Comparison of ENCODE assay signal across 9 mouse cellular contexts in genomic region chr3:98267249-98267651, GRCm38 (mm10). TPM values are rescaled to one million over a fixed set of nuclear protein-coding genes. Genes with fewer than 3 reads are reported as not detected.
A peak's percentile ranks its signal among the peaks of the same experiment; 100 is the strongest.
DNase-seq lines count a peak whose midpoint lies in the region; ATAC-seq and TF ChIP-seq lines count a peak whose summit lies in the region.
"Had no signal": no experiment of that assay in that cellular context is flagged by ENCODE, and none has a peak within 500 bp of the region (broad histone marks: within the 10 kb centered on the region; RNA-seq: fewer than 3 reads in every experiment).

No protein-coding gene starts in this region.

- no peak for TF ChIP-seq CTCF in liver, embryonic 14.5 days (IDR thresholded peaks at IDR 0.05; ENCODE audit: low read depth)

- H3K27ac ChIP-seq in embryonic facial prominence, embryonic 15.5 days (replicated peaks) = peak overlapping the region; percentile 39; the same call in 1 of the 2 replicates
- H3K27ac ChIP-seq in hindbrain, embryonic 16.5 days (ENCODE audit: low read depth, low read length) = peak overlapping the region; percentile 0; the same call in 1 of the 2 replicates
- H3K27ac ChIP-seq in liver, embryonic 14.5 days = no peak overlapping the region

- 17% methylated on average over 6 of the region's 6 CpGs for WGBS in embryonic facial prominence, embryonic 15.5 days
- 15% methylated on average over 6 of the region's 6 CpGs for WGBS in hindbrain, embryonic 16.5 days
- 23% methylated on average over 6 of the region's 6 CpGs for WGBS in liver, embryonic 14.5 days (ENCODE audit: insufficient replicate concordance)

- peak; percentile 29; the same call in 1 of the 2 replicates for ATAC-seq in embryonic facial prominence, embryonic 15.5 days (ENCODE audit: insufficient number of reproducible peaks, low FRiP score, low TSS enrichment, low read depth)
- ATAC-seq in hindbrain, embryonic 16.5 days = 0 out of 2 replicates have a peak, but pooled peaks have one; percentile 40
- peak; percentile 26; the same call in 1 of the 2 replicates for ATAC-seq in liver, embryonic 14.5 days (ENCODE audit: insufficient read depth)
- ATAC-seq in activated CD4-positive, CD25-positive, alpha-beta regulatory T cell, adult 4 months = no peak

- H3K36me3 ChIP-seq in embryonic facial prominence, embryonic 15.5 days = no peaks in the 10 kb centered on the region
- H3K36me3 ChIP-seq in hindbrain, embryonic 16.5 days (ENCODE audit: control insufficient read depth, insufficient read depth, low read length) = no peaks in the 10 kb centered on the region
- no peaks in the 10 kb centered on the region for H3K36me3 ChIP-seq in liver, embryonic 14.5 days (replicated peaks; ENCODE audit: control insufficient read depth, insufficient read depth, low read depth)

- DNase-seq in heart, adult 9 months (ENCODE audit: low spot score in 2 of 2) = peak; percentile 15 to 22
- no peak for DNase-seq in heart, postnatal 25 days (ENCODE audit: low spot score)
- DNase-seq in liver, embryonic 14.5 days (ENCODE audit: low read depth in 3 of 3, low spot score in 3 of 3) = no peak
- peak; percentile 89 for DNase-seq in ovary, adult 18-20 months (ENCODE audit: low spot score)
- DNase-seq in spleen, postnatal 14 days (ENCODE audit: low spot score in 2 of 2) = no peak

- intact Hi-C loops in heart, postnatal 25 days (cut with DNase I) = no loop called here

- H3K4me2 ChIP-seq in embryonic facial prominence, embryonic 15.5 days (replicated peaks) = no peak overlapping the region
- no peak overlapping the region for H3K4me2 ChIP-seq in hindbrain, embryonic 16.5 days (ENCODE audit: low read length)
- no peak overlapping the region for H3K4me2 ChIP-seq in liver, embryonic 14.5 days (ENCODE audit: low read depth)

- H3K9ac ChIP-seq in embryonic facial prominence, embryonic 15.5 days = no peak overlapping the region
- no peak overlapping the region for H3K9ac ChIP-seq in hindbrain, embryonic 16.5 days (ENCODE audit: low read depth, low read length)
- H3K9ac ChIP-seq in liver, embryonic 14.5 days (replicated peaks) = no peak overlapping the region

- peaks cover 9% of the 10 kb centered on the region for H3K4me1 ChIP-seq in embryonic facial prominence, embryonic 15.5 days
- H3K4me1 ChIP-seq in hindbrain, embryonic 16.5 days (ENCODE audit: control insufficient read depth, insufficient read depth, low read depth, low read length) = peaks cover 4% of the 10 kb centered on the region; the same call in 1 of the 2 replicates
- H3K4me1 ChIP-seq in liver, embryonic 14.5 days (replicated peaks; ENCODE audit: control insufficient read depth in 2 of 2, insufficient read depth in 2 of 2, low read length in 1 of 2) = peaks cover 0 to 17% of the 10 kb centered on the region in 2 experiments; a peak in 2 of 4 replicates

- no peak for TF ChIP-seq EP300 in liver, embryonic 14.5 days (IDR thresholded peaks at IDR 0.05; ENCODE audit: low read depth)

- H3K9me3 ChIP-seq in embryonic facial prominence, embryonic 15.5 days (replicated peaks) = no peaks in the 10 kb centered on the region
- H3K9me3 ChIP-seq in hindbrain, embryonic 16.5 days (ENCODE audit: control insufficient read depth, low read length) = no peaks in the 10 kb centered on the region
- H3K9me3 ChIP-seq in liver, embryonic 14.5 days (ENCODE audit: control insufficient read depth, low read length) = no peaks in the 10 kb centered on the region

- no peak overlapping the region for H3K4me3 ChIP-seq in embryonic facial prominence, embryonic 15.5 days (replicated peaks)
- H3K4me3 ChIP-seq in hindbrain, embryonic 16.5 days (ENCODE audit: low read length) = no peak overlapping the region
- no peak overlapping the region for H3K4me3 ChIP-seq in liver, embryonic 14.5 days (ENCODE audit: insufficient read depth in 1 of 2, low read depth in 2 of 2, low read length in 2 of 2)
- H3K4me3 ChIP-seq: erythroblast, embryonic 14.5 days had no signal

- H3K27me3 ChIP-seq in embryonic facial prominence, embryonic 15.5 days = no peaks in the 10 kb centered on the region
- H3K27me3 ChIP-seq in hindbrain, embryonic 16.5 days (replicated peaks; ENCODE audit: control insufficient read depth, insufficient read depth, low read length) = no peaks in the 10 kb centered on the region
- H3K27me3 ChIP-seq in liver, embryonic 14.5 days (ENCODE audit: control insufficient read depth, insufficient read depth, low read length) = no peaks in the 10 kb centered on the region

RNA-seq across cellular contexts. Expression of gene Hmgcs2, which starts 13.0 kb away (rescaled TPM):
- 10 to 100 TPM; 12.7 to 14.3 TPM for total RNA-seq in heart, postnatal 25 days (2021)
- 4.9 and 6.4 TPM in 2 replicates for polyA plus RNA-seq in embryonic facial prominence, embryonic 15.5 days (2015; fragmentation: Nextera tagmentation; extraction: Ambion mirVana)
- 24.8 and 29.7 TPM in 2 replicates for polyA plus RNA-seq in hindbrain, embryonic 16.5 days (2015; fragmentation: Nextera tagmentation; extraction: Ambion mirVana)
- polyA plus RNA-seq in liver, embryonic 14.5 days (2012; rRNA removed) = 30.7 and 32.1 TPM in 2 replicates
- polyA plus RNA-seq in liver, embryonic 14.5 days (2014; fragmentation: Nextera tagmentation; extraction: Ambion mirVana) = 81.2 and 85.7 TPM in 2 replicates
- polyA plus RNA-seq in activated CD4-positive, CD25-positive, alpha-beta regulatory T cell, adult 4 months (2017; shearing (Covaris generic)) = not detected

RNA-seq across cellular contexts. Expression of gene Reg4, which starts 45.3 kb away (rescaled TPM):
- not detected for total RNA-seq in heart, postnatal 25 days (2021)
- polyA plus RNA-seq in embryonic facial prominence, embryonic 15.5 days (2015; fragmentation: Nextera tagmentation; extraction: Ambion mirVana) = not detected in 2 replicates
- not detected in 2 replicates for polyA plus RNA-seq in hindbrain, embryonic 16.5 days (2015; fragmentation: Nextera tagmentation; extraction: Ambion mirVana)
- polyA plus RNA-seq in liver, embryonic 14.5 days (2012; rRNA removed) = not detected in 2 replicates
- polyA plus RNA-seq in liver, embryonic 14.5 days (2014; fragmentation: Nextera tagmentation; extraction: Ambion mirVana) = not detected in 2 replicates
- not detected for polyA plus RNA-seq in activated CD4-positive, CD25-positive, alpha-beta regulatory T cell, adult 4 months (2017; shearing (Covaris generic))
- polyA plus RNA-seq: erythroblast, embryonic 14.5 days had no signal

Comparison
In these comparisons a context has a peak if more than half of its experiments do, and no peak if none do; other contexts are left out.
1. DNase-seq: peak in heart, adult 9 months (2 of 2) and ovary, adult 18-20 months (single experiment); none in heart, postnatal 25 days (single experiment), liver, embryonic 14.5 days (0 of 3) and spleen, postnatal 14 days (0 of 2).